Mouse (Mus musculus) limb, embryonic 12.5 days (tissue): ENCODE results near the gene Efcab1. TPM values are rescaled to one million over a fixed set of nuclear protein-coding genes. Genes with fewer than 3 reads are reported as not detected.

ENCODE experiments used
- ATAC-seq: fragments of 200-750 bp; cut with Nextera tagmentation; 2 replicates; pipeline ENCODE4 v1.8.0; 2017; ENCODE audit warnings: low read depth, moderate TSS enrichment; ENCODE audit not compliant: insufficient number of reproducible peaks, insufficient read depth, low FRiP score, low TSS enrichment
- H3K27ac ChIP-seq: fragments of 300-500 bp; sonication (generic); 2 replicates; pipeline ENCODE4 v1.5.1; 2016; ENCODE audit warnings: mild to moderate bottlenecking, moderate library complexity
- H3K27me3 ChIP-seq: fragments of 300-500 bp; sonication (generic); 2 replicates; pipeline ENCODE4 v1.6.1; 2016; ENCODE audit warnings: mild to moderate bottlenecking, moderate library complexity
- H3K36me3 ChIP-seq: fragments of 300-500 bp; sonication (generic); 2 replicates; pipeline ENCODE4 v1.6.1; 2016; ENCODE audit warnings: mild to moderate bottlenecking, moderate library complexity
- H3K4me1 ChIP-seq: fragments of 300-500 bp; sonication (generic); replicated peaks from 2 replicates; pipeline ENCODE4 v1.6.1; 2016
- H3K4me2 ChIP-seq: fragments of 300-500 bp; sonication (generic); 2 replicates; pipeline ENCODE4 v1.6.1; 2016; ENCODE audit warnings: mild to moderate bottlenecking, moderate library complexity
- H3K4me3 ChIP-seq: fragments of 300-500 bp; sonication (generic); replicated peaks from 2 replicates; pipeline ENCODE4 v1.5.1; 2016; ENCODE audit warnings: mild to moderate bottlenecking
- H3K9ac ChIP-seq: fragments of 300-500 bp; sonication (generic); replicated peaks from 2 replicates; pipeline ENCODE4 v1.6.1; 2016; ENCODE audit warnings: mild to moderate bottlenecking, moderate library complexity
- H3K9me3 ChIP-seq: fragments of 300-500 bp; sonication (generic); 2 replicates; pipeline ENCODE4 v1.6.1; 2016; ENCODE audit warnings: mild to moderate bottlenecking, moderate library complexity
- WGBS: fragments of 180-500 bp; shearing (Covaris S2); methylation state at CpG from one replicate; pipeline ENCODE4 v1.1.7; 2016; 5-methylcytosine and 5-hydroxymethylcytosine counted together
- polyA plus RNA-seq: library from polyadenylated mRNA; unstranded; fragments of >200 nt; fragmentation: Nextera tagmentation; extraction: Ambion mirVana; gene quantifications from 2 replicates; pipeline ENCODE4 v1.2.1, GENCODE M21; 2016

Gene Efcab1
- polyA plus RNA-seq, 1 experiment from 2014 or later: 9.8 TPM

DNA sequence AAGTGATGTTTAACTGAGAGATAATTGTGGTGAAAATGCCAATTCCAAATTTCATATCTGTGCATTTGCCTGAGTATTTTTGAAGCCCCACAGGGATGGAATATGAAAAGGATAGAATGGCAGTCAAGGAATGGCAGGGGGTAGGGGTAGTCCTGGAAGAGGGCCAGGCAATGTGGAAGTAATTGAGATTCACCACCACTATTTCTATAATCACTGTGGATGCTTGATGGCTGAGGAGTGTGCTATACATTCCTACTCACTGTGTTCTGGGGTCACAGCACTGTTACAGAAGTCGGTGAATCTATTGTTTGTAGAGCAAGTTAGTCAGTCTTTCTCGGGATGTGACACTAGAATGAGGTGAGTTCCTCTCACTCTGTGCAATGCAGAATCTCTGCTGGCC is 108.3 kb downstream of the Efcab1 start:
- Histone ChIP-seq H3K9ac (no peak overlapping the region), H3K4me2 (no peak overlapping the region), H3K27me3 (no peaks in the 10 kb centered on the region), H3K4me1 (no peaks in the 10 kb centered on the region), H3K4me3 (no peak overlapping the region), H3K27ac (no peak overlapping the region), H3K9me3 (no peaks in the 10 kb centered on the region), H3K36me3 (no peaks in the 10 kb centered on the region)
- 79% methylated on average over 2 of the region's 2 CpGs for WGBS
- no peak for ATAC-seq
